In genomic region chr10:25271756-25272155, GRCm38 (mm10) we compare ENCODE assay signal across 14 mouse cellular contexts. TPM values are rescaled to one million over a fixed set of nuclear protein-coding genes. Genes with fewer than 3 reads are reported as not detected.
A peak's percentile ranks its signal among the peaks of the same experiment; 100 is the strongest.
DNase-seq lines count a peak whose midpoint lies in the region; ATAC-seq and TF ChIP-seq lines count a peak whose summit lies in the region.
"Had no signal": no experiment of that assay in that cellular context is flagged by ENCODE, and none has a peak within 500 bp of the region (broad histone marks: within the 10 kb centered on the region; RNA-seq: fewer than 3 reads in every experiment).

No protein-coding gene starts in this region.

- no peak overlapping the region for H3K4me3 ChIP-seq in limb, embryonic 13.5 days
- H3K4me3 ChIP-seq in limb, embryonic 10.5 days: no peak overlapping the region
- no peak overlapping the region for H3K4me3 ChIP-seq in embryonic facial prominence, embryonic 14.5 days (ENCODE audit: low read depth, low read length)
- no peak overlapping the region for H3K4me3 ChIP-seq in stomach, postnatal 0 days (ENCODE audit: low read depth, low read length)
- H3K4me3 ChIP-seq: heart, embryonic 13.5 days had no signal

- no peak for TF ChIP-seq EP300 in stomach, postnatal 0 days (optimal IDR thresholded peaks at IDR 0.05)

- no peak for TF ChIP-seq CTCF in stomach, postnatal 0 days (IDR thresholded peaks at IDR 0.05; ENCODE audit: low read depth)

- peaks cover 3% of the 10 kb centered on the region; the same call in 1 of the 2 replicates for H3K9me3 ChIP-seq in limb, embryonic 13.5 days
- H3K9me3 ChIP-seq in limb, embryonic 10.5 days (replicated peaks): no peaks in the 10 kb centered on the region
- H3K9me3 ChIP-seq in embryonic facial prominence, embryonic 14.5 days (ENCODE audit: control insufficient read depth, low read length): peaks cover 5% of the 10 kb centered on the region; the same call in 1 of the 2 replicates
- H3K9me3 ChIP-seq in stomach, postnatal 0 days (ENCODE audit: control insufficient read depth, low read length): no peaks in the 10 kb centered on the region
- H3K9me3 ChIP-seq: heart, embryonic 13.5 days had no signal

- peaks cover 12% of the 10 kb centered on the region for H3K36me3 ChIP-seq in limb, embryonic 13.5 days
- H3K36me3 ChIP-seq in limb, embryonic 10.5 days: peaks cover 12% of the 10 kb centered on the region
- H3K36me3 ChIP-seq in embryonic facial prominence, embryonic 14.5 days (ENCODE audit: control insufficient read depth, insufficient read depth, low read length): 0 out of 2 replicates have a peak, but pooled peaks cover 8% of the 10 kb centered on the region
- H3K36me3 ChIP-seq in stomach, postnatal 0 days (ENCODE audit: control insufficient read depth, insufficient read depth, low read length): no peaks in the 10 kb centered on the region; the same call in 1 of the 2 replicates

- ATAC-seq in frontal cortex, adult (ENCODE audit: low TSS enrichment): peak; percentile 69
- no peak for ATAC-seq in limb, embryonic 13.5 days (ENCODE audit: low FRiP score, low read depth)
- ATAC-seq in embryonic facial prominence, embryonic 14.5 days (ENCODE audit: low read depth): no peak
- no peak for ATAC-seq in stomach, postnatal 0 days (ENCODE audit: low FRiP score, low TSS enrichment)
- ATAC-seq: CD4-positive, CD25-positive, alpha-beta regulatory T cell, adult 4 months; hindbrain, postnatal 0 days had no signal

- 71% methylated on average over 2 of the region's 2 CpGs for WGBS in limb, embryonic 13.5 days
- WGBS in limb, embryonic 10.5 days: 95% methylated on average over 2 of the region's 2 CpGs
- 62% methylated on average over 2 of the region's 2 CpGs for WGBS in embryonic facial prominence, embryonic 14.5 days
- WGBS in stomach, postnatal 0 days: 55% methylated on average over 2 of the region's 2 CpGs

- H3K4me2 ChIP-seq in limb, embryonic 13.5 days (replicated peaks): no peak overlapping the region
- H3K4me2 ChIP-seq in embryonic facial prominence, embryonic 14.5 days (ENCODE audit: low read depth, low read length): peak overlapping the region; percentile 23; the same call in 1 of the 2 replicates
- no peak overlapping the region for H3K4me2 ChIP-seq in stomach, postnatal 0 days (replicated peaks; ENCODE audit: low read depth)
- H3K4me2 ChIP-seq: heart, embryonic 13.5 days; midbrain, embryonic 11.5 days had no signal

- peaks cover 25% of the 10 kb centered on the region for H3K4me1 ChIP-seq in limb, embryonic 13.5 days
- no peaks in the 10 kb centered on the region for H3K4me1 ChIP-seq in limb, embryonic 10.5 days
- H3K4me1 ChIP-seq in embryonic facial prominence, embryonic 14.5 days (ENCODE audit: control insufficient read depth, insufficient read depth, low read length): peaks cover 5% of the 10 kb centered on the region; the same call in 1 of the 2 replicates
- no peaks in the 10 kb centered on the region for H3K4me1 ChIP-seq in stomach, postnatal 0 days (replicated peaks; ENCODE audit: control insufficient read depth, insufficient read depth)

- H3K9ac ChIP-seq in limb, embryonic 13.5 days: no peak overlapping the region
- H3K9ac ChIP-seq in embryonic facial prominence, embryonic 14.5 days (ENCODE audit: low read depth, low read length): no peak overlapping the region
- no peak overlapping the region for H3K9ac ChIP-seq in stomach, postnatal 0 days (ENCODE audit: low read length)

- H3K27ac ChIP-seq in limb, embryonic 13.5 days: peak overlapping the region; percentile 28; the same call in 1 of the 2 replicates
- no peak overlapping the region for H3K27ac ChIP-seq in limb, embryonic 10.5 days
- H3K27ac ChIP-seq in embryonic facial prominence, embryonic 14.5 days (replicated peaks; ENCODE audit: low read depth, low read length): peak overlapping the region; percentile 49; the same call in 1 of the 2 replicates
- H3K27ac ChIP-seq in stomach, postnatal 0 days (replicated peaks): peak overlapping the region; percentile 9; the same call in 1 of the 2 replicates
- H3K27ac ChIP-seq: heart, embryonic 13.5 days; hindbrain, postnatal 0 days had no signal

- DNase-seq in frontal cortex, postnatal 36 days (ENCODE audit: low spot score in 2 of 2): no peak
- no peak for DNase-seq in limb, embryonic 10.5 days (ENCODE audit: low spot score)
- peak; percentile 51 for DNase-seq in embryonic facial prominence, embryonic 14.5 days (ENCODE audit: low spot score)
- no peak for DNase-seq in stomach, postnatal 0 days (ENCODE audit: low spot score)
- no peak for DNase-seq in urinary bladder, postnatal 14 days (ENCODE audit: low spot score)
- no peak for DNase-seq in ovary, postnatal 36 days (ENCODE audit: low spot score)
- DNase-seq: cerebellum, adult 9-10 months; thymus, adult 18-20 months had no signal

- H3K27me3 ChIP-seq in limb, embryonic 13.5 days: no peaks in the 10 kb centered on the region
- H3K27me3 ChIP-seq in limb, embryonic 10.5 days (ENCODE audit: low read depth, poor library complexity, severe bottlenecking): no peaks in the 10 kb centered on the region
- no peaks in the 10 kb centered on the region for H3K27me3 ChIP-seq in embryonic facial prominence, embryonic 14.5 days (replicated peaks; ENCODE audit: control insufficient read depth, insufficient read depth, low read length)
- H3K27me3 ChIP-seq in stomach, postnatal 0 days (ENCODE audit: control insufficient read depth, insufficient read depth, low read length): no peaks in the 10 kb centered on the region
- H3K27me3 ChIP-seq: heart, embryonic 13.5 days had no signal

RNA-seq across cellular contexts. Expression of gene Akap7, which starts 35.9 kb away (rescaled TPM):
- 19.6 and 21.6 TPM in 2 replicates for polyA plus RNA-seq in limb, embryonic 13.5 days (2015; fragmentation: Nextera tagmentation; extraction: Ambion mirVana)
- polyA plus RNA-seq in limb, embryonic 10.5 days (2016; fragmentation: Nextera tagmentation; extraction: Ambion mirVana): 18.5 and 21.3 TPM in 2 replicates
- 17.5 and 19.3 TPM in 2 replicates for polyA plus RNA-seq in embryonic facial prominence, embryonic 14.5 days (2014; fragmentation: Nextera tagmentation; extraction: Ambion mirVana)
- 21.5 and 23.1 TPM in 2 replicates for polyA plus RNA-seq in stomach, postnatal 0 days (2015; fragmentation: Nextera tagmentation; extraction: Ambion mirVana)
